Mouse (Mus musculus) liver, adult 2 months (tissue): ENCODE measurements at regions not wholly inside any gene's neighbourhood (a gene's known extent, or its start where the extent isn't known, plus 50 kb on each side); places are given as distances from the start of the nearest gene placed in this dataset.

Source experiments
- CTCF ChIP-seq: fragments of 200-500 bp; IDR thresholded peaks from 2 replicates; pipeline ENCODE4 v1.5.1; 2011; ENCODE audit warnings: low read depth, low read length, control low read depth
- POLR2A ChIP-seq: fragments of 200-500 bp; IDR thresholded peaks from 2 replicates; pipeline ENCODE4 v1.6.1; 2011; ENCODE audit warnings: low read length, control low read depth; ENCODE audit not compliant: insufficient read depth; ENCODE audit errors: extremely low read depth

- TF ChIP-seq POLR2A (no peak), CTCF (no peak)
These were observed 130.3 kb upstream of the Adcyap1 start for GRCm38 (mm10) chr17:93068489-93068888.
